Mouse (Mus musculus): Measurements from ENCODE around the gene Gm26558.

Gene Gm26558

DNA sequence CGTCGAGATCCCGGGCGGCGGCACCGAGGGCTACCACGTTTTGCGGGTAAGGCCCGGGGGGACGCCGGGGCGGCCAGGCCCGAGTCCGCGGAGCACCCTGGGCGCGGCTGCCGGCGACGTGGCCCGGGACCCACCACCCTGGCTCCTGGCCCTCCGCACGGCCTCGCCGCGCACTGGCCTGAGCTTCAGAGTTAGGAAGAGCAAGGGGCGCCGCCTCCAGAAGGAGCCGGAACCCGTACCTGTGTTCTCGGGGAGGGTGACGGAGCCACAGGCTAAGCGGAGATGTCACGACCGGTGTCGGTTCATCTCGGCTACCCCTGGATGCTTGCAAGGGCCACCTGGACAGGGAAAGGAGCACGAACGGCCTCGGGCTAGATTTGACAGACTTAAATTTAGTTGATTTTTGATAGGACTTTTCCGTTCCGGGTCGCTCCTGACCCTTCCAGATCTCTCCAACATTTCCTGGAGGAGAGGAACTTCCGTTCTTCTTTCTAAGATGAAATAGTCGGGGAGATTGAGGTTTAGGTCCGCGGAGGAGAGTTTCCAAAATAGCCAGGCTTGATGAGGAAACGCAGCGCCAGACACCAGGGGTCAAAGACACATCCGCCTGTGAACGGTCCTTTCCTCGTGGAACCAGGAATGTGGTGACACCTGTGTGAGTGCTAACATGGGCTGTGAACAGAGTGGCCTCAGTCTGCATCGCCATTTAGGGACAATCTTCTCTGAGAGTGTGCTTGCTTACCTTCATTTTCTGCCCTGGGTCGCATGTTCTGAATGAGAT lies at the start of gene Gm26558:
Gene Gm26558 (minus strand): TSS at position 394 of the 781 bp plus-strand sequence.
- DNase-seq (ENCODE audit: low spot score in 2 of 2), result no peak

DNA sequence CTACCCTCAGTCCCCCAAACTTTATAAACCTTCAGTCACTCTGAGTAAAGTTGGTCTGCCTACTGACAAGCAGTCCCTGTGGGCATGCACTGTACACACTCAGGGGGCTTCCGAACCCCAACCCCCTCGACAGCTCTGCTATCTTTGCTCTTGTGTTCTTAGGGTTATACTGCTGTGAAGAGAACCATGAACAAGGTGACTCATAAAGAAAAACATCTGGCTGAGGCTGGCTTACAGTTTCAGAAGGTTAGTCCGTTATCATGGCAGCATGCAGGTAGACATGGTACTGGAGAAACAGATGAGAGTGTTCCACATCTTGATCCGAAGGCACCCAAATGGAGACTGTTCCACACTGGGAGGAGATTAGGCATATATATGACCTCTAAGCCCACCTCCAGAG lies 49.0 kb upstream of the Gm26558 start:
- no peak for DNase-seq (ENCODE audit: low spot score in 2 of 2)

DNA sequence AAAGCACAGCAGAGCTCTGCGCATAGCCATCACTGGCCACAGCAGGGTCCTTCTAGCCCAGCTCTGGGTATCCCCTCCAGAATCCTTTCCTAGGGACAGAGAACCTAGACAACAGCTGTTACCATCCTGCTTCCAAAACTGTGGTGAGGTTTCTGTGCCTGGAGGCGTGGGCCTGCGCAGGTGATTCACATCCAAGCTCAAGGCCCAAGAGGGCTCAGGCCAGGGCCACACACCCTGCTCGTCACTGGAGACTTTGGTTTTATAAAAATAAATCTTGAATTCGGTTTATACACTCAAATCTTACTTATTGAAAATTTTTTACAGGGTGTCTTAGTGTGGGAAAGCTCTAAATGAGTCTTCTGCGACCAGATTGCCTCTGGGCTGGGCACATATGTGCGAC lies 48.3 kb upstream of the Gm26558 start:
- DNase-seq (ENCODE audit: low spot score in 2 of 2), result no peak

DNA sequence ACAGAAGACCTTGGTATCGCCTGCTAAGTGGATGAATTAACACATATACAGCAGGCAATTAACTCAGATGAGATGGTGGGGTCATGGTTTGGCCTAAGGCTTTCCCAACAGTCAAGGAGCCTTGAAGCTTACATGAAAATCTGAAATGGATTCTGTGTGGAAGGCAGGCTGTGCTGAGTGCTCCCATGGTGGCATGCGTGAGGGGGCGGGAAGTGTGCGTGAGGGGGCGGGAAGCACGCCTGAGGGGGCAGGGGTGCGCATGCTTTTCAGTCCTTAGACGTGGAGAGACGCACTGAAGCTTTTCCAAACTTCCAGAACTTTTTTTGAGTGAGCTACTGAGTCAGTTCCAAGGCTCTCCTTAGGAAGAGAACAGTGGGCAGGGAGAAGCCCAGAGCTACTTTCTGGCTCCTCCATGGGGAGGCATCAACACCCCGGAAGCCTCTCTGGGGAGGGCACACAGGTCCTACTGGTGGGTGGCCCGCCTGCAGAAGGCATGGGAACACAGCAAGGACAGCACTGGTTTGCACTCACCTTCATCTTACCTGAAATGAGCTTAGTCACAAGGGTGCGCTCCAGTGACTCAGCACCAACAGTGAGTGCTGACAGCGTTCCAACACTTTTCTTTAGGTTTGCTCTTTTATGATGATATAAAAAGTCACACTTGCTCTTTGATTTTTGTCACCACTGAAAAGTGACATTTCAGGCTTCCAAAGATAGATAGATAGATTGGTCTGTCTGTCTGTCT lies 47.2 kb upstream of the Gm26558 start:
- DNase-seq (ENCODE audit: low spot score in 2 of 2), result no peak

DNA sequence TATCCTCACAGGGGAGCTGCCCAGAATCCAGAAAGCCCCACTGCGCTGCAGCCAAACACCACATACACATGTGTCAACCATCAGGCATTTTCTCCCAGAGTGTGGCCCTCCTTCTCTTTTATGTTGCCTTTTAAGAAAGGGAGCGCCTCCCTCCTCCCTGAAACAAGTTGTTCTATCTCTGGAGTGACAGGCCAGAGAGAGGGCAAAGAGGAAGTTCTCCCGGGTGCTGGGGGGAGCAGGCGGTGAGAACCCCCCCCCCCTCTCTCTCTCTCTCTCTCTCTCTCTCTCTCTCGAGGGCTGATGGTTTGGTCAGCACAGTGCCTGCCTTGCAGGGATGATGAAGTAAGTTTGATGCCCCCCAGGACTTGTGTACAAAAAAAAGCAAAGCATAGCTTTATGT lies 40.5 kb upstream of the Gm26558 start:
- no peak for DNase-seq (ENCODE audit: low spot score in 2 of 2)

DNA sequence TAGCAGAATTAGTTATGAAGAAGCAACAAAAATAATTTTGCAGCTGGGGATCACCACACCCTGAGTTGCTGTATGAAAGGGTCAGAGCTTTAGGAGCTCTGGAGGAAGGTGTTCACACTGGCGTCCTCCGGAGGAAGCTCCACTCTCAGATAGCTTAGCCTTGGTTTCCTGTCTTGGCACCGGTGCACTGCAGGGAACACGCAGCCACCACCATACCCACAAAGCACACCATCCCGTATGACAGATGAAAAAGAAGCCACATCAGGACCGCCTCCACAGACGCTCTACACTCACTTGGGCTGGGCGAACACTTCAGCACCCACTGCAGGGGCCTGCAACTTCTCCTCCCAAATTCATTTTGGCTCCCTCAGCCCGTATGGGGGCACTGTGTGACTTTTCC lies 39.7 kb upstream of the Gm26558 start:
- no peak for DNase-seq (ENCODE audit: low spot score in 2 of 2)

DNA sequence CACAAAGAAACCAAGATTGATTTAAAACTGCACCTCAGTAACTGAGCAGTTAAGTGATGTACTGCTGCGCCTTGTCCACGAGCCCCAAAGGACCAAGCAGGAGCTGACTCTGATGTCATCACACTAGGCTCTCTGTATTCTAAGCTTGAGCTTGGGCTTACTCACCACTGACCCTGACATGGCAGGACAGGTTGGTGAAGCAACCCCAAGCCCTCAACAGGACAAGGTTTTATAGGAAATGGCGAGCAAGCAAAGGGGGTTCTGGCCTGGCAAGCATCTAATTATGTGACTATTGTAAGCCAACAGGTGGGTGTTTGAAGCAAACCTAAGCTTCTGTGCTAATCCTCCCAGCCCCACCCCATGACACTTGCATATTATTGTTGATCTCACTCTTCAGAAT lies 38.9 kb upstream of the Gm26558 start:
- no peak for DNase-seq (ENCODE audit: low spot score in 2 of 2)

DNA sequence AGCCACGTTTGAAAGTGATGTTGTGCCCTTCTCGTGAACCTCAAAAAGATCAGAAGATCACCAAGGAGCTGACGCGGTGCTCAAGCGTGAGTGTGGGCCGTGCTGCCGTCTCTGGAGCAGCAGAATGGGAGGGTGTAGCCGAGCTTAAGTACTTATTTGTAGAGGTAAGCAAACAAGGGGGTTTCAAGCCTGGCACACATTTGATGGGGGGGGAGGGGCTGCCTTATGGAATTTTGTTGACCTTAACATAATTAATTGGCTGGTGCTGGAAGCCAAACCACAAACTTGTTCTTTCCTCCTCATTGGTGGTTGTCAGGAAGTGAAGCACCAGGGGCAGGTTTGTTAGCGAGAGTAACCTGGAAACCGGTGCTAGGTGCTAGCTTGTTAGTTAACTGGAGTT lies 33.8 kb upstream of the Gm26558 start:
- no peak for DNase-seq (ENCODE audit: low spot score in 2 of 2)

DNA sequence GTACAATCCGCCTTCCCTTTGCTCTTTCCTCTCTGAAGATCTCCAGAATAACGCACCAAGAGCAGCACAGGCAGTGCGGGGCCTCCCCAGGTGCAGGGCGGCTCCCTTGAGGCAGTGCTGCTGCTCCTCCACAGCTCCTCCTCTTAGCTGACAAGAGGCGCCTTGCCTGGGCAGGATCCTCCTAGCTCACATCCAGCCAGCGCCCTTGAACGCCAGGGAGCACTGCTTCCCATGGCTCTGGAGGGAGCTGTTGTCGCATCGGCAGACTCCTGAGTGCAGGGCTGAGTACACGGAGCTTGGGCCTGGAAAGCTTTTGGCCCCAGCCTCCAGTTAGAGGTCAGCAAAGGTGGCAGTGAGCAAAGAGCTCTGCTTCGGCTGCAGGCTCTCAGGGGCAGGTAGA lies 28.3 kb upstream of the Gm26558 start:
- DNase-seq (ENCODE audit: low spot score in 2 of 2), result no peak

DNA sequence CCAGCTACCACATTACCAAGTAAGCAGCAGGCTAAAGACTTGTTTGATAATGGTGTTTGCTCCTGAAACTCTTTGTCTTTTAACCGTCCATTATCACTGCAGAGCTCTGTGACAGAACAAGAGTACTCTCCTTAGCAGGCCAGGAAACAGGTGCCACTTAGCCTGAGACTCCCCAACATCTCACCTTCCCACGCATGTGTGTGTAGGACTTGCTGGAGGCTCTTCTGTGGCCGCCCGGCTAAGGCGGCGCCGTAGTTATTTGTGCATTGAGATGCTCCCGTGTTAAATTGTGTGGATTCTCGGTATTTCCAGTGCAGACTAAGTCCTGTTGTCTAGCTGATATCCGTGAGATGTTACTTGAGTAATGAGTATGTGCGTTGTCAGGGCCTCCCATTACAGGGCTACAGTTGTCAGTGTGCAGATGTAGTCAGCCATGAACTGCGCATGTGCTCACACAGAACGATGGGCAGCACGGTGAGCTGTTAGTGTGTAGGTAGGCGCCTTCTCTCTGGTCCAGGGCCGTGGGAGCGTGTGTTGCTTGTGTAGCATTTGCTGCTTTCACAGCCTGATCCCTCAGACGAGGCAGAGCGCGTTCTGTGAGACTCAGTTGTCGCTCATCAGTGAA lies 26.7 kb upstream of the Gm26558 start:
- DNase-seq (ENCODE audit: low spot score in 2 of 2), result peak in 1 of 2 experiments; percentile 50

DNA sequence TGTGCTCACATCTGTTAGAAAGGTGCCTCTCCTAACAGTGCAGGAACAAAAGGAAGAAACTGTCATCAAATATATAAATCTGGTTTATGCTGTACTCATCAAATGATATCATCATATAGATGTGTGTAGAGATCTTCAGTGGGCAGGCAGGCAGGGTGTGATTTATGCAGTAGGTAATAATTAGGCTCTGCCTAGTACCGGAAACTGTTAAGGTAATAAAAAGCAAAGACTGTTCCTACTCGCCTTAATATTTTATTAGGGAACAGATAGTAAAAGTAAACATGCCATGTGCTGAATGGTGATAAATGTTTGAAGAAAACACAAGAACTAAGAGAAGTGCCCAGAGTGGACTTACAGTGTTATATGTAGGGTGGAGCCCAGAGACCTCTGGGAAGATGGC lies 20.4 kb upstream of the Gm26558 start:
- DNase-seq (ENCODE audit: low spot score in 2 of 2), result no peak

DNA sequence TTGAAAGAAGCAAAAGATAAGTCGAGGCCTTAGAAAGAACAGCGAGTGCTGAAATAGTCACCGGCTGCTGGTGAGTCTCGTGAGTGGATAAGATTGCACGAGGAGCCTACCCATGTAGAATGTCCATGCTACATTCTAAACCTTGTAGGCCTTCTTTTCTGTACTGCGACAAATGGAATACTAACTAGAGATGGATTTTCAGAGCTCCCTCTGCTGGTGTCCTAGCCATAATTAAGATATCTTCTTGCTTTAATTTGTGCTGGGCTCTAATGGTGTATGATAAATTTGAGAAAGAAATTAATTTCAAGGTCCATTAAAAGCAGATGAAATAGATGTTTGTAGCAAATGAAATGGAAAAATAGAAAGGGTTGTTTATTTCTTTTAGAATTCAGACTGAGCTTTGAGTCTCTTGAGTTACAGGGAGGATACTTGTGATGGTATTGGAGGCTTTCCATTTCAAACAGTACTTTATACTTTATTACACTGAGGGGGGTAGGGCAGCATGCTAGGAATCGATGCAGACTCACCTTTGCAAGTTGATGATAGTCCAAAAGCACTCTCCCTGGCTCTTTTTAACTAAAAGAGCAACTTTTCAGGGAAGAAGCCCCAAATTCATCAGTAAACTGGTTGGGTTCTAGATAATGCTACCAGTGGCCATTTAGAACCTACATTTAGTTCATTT lies 11.7 kb upstream of the Gm26558 start:
- DNase-seq (ENCODE audit: low spot score in 2 of 2), result no peak

DNA sequence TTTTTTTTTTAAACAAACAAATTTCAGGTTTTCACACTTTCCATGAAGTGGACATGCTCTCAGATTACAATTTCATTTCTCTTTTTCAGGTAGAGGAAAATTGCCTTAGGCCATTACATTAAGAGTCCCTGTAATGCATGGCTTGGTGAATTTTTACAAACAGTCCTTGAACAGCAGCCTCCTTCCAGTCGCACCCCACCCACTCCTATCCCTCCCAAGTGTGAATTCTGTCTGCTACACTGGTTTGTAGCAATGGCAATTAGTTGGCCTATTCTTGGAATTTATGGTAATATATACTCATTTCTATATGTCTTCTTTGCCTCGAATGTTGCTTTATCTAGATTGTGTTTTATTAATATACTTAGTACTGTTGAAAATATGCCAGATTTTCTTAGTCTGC lies 10.6 kb upstream of the Gm26558 start:
- peak in 1 of 2 experiments; percentile 25 for DNase-seq (ENCODE audit: low spot score in 2 of 2)

DNA sequence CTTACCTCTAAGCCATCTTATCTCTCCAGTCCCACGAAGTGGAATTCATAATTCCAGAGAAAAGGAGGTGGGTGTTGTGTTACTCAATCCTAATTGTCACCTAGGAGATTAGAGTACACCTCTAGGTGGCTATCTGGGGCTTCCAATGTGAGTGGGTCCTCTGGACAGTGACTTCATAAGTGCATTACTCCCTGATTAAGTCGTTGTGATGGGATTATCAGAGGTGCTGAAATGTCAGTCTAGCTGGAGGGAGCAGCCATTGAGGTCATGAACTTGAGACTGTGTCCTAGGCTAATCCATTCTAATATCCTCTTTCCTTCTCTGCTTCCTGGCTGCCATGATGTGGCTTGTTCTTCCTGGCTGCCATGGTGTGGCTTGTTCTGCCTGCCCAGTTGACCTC lies 8.0 kb upstream of the Gm26558 start:
- no peak for DNase-seq (ENCODE audit: low spot score in 2 of 2)

DNA sequence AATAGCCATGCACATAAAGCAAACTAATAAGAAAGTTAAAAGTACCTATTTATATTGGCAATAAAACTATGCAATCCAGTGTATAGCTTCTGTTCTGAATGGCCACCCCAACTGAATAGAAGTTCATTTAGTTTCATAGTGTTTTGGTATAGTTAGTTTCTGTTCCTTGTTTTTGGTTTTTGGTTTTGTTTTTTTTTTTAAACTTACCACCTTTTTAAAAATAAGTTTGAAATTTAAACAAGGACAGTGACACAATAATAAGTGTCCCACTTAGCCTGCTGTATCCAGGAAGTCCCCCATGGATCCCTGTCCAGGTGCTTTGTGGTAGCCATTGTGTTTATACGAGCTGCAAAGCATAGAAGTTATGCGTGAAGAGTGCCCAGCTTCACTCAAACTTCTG lies 7.3 kb upstream of the Gm26558 start:
- no peak for DNase-seq (ENCODE audit: low spot score in 2 of 2)

DNA sequence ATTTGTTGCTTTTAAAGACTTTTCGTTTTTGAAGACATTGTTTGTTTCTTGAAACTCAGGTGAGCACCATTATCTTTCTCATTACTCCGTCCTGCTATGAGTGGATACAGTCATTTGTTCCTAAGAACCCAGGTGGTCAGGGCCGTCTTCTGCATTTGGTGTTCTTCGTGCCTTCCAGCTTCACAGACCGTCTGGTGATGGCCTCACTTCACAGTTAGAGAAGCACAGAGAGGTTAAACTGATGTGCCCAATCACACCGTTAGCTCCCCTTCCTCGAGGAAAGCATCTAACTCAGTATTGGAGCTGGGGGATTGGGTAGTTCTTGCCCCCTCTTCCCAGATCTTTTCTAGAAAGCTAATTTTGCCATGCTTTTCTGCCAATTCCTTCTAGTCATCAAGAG lies 5.1 kb upstream of the Gm26558 start:
- DNase-seq (ENCODE audit: low spot score in 2 of 2), result no peak

DNA sequence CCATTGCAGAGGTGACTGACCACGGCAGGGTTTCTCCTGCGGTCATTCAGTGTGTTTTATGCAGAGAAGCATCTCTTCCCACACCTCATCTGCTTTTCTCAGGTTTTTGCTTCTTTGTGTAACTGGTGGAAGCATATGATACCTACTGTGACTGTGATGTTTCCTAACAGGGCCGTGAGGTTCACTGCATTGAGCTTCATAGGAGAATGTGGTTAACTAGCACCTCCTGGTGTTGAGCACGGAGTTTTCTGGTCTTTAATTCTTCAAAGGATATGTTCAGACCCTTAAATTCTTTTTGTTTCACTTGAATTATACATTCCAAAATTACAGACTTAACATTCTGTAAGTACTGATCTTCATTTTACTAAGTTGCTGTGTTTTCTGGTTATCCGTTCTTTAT lies 1.9 kb upstream of the Gm26558 start:
- no peak for DNase-seq (ENCODE audit: low spot score in 2 of 2)

DNA sequence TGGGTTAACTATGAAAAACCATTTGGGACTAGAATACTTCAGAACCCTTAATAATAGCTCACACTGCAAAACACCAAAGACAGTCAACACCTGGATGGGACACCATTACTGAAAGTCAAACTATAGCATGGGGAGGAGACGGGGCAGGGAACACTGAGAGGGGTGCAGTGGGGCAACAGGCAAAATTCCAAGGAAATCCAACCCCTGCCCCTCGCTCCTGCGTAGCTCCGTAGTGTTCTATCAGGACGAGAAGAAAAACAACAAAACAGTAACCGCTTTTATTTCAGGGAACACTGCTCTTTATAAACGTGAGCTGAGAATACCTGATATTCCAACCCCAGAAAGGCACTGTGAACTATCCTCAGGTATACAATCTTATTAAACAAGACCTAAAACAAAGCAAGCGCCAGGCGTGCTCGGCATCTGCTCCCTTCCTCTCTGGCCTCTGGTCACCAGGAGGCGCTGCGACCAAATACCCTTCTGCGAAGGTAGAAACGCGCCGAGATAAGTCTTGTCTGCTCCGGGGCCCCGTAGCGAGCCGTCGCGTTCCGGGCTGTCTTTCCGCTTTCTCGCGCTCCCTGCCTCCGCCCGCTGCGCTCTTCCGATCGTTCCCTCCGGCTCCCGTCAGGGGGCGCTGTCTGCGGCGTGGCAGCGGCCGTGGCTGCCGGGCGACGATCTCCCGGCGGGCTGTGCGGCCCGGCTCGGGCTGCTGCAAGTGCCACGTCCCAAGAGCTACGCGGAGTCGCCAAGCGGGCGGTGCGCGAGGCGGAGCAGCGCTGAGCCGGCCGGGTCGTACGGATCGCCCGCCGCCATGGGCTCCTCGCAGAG lies 807 bp downstream of the Gm26558 start, which contains the start of gene Gorasp2:
Gene Gorasp2 (plus strand): TSS at position 690 of the 828 bp plus-strand sequence.
- peak; percentile 94 for DNase-seq (ENCODE audit: low spot score in 2 of 2)

DNA sequence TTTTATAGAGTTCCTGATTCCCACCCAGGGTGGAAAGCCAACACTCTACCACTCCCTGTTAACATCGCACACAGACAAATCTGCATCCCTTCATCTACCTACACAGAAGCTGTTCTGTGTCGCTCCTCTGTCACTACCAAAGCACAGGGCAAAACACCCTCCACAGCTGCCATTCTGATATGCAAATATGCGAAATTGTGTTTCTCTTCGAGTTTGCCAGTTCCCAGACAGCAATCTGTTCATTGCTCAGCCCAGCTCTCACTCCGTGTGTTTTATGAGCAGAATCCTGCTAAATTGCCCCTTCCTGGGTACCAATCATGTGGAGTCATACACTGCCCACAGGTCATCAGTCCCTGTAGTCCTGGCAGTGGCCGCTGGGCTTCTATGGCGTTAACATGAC lies 4.8 kb downstream of the Gm26558 start:
- no peak for DNase-seq (ENCODE audit: low spot score in 2 of 2)

DNA sequence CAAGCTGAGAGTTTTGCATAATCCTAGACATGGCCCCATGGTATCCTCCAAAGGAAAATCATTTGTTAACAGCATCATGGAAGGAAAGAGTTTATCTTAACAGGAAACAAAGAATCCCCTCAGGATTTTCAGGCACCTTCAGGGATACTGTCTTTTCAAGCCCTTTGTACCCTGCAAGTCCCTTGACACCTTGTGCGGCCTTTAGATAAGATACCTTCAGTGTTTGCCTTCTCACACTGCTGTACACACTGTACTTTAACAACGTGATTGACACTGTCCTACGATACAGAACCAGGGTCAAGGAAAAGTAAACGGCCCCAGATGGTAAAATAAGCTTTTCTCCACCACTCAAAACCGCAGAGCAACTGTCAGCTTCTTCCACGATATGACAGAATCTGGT lies 10.1 kb downstream of the Gm26558 start:
- DNase-seq (ENCODE audit: low spot score in 2 of 2), result no peak

DNA sequence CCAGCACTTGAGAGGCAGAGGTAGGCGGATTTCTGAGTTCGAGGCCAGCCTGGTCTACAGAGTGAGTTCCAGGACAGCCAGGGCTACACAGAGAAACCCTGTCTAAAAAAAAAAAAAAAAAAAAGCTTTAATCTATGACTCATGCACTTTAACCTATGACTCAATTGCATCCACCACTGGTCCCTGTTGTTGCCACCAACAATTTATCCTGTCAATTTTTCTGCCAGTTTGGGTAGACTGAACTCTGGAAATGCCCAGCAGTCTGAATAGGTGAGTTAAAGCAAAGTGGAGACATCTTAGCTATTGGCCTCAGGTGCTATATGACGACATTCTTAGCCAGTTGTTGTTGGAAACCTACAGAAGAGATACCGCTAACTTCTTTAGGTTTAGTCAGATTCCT lies 12.4 kb downstream of the Gm26558 start:
- DNase-seq (ENCODE audit: low spot score in 2 of 2), result no peak
